Mouse (Mus musculus): ENCODE results near the gene Dagla.

GRCm38 (mm10) chr19:10278669-10279324 lies 25.9 kb downstream of the Dagla start:
- no peak for TF ChIP-seq CTCF (IDR thresholded peaks at IDR 0.05; ENCODE audit: control insufficient read depth, insufficient read depth, insufficient replicate concordance, low read depth, low read length)
- TF ChIP-seq POLR2A (IDR thresholded peaks at IDR 0.05; ENCODE audit: control insufficient read depth, low read depth, low read length): no peak

Data from testis, adult 2 months (tissue).